Mouse (Mus musculus): ENCODE measurements around the gene Iqcm. TPM values are rescaled to one million over a fixed set of nuclear protein-coding genes. Genes with fewer than 3 reads are reported as not detected.

Gene Iqcm
- polyA plus RNA-seq, 1 experiment: not detected

DNA sequence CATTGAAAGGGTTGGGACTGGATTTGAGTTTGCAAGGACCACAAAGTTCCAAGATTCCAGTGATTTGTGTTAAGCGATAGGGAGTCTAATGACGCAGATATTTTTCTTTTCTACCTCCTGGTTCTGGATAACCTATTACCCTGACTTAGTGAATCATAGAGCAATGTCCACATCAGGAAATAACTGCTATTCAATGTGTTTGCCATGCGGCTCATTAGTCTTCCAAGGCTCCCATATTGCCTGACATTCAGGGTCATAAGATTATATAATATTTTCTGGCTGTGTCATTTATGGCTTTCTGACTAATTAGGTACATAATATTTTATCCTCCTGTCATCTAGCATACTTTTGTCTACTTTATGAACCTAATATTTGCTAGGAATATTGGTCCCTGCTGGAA lies 100.8 kb downstream of the Iqcm start:
- Histone ChIP-seq H3K27me3 (ENCODE audit: control insufficient read depth, insufficient read depth, low read length) (no peaks in the 10 kb centered on the region), H3K27ac (ENCODE audit: control insufficient read depth, insufficient read depth, low read length) (no peak overlapping the region), H3K36me3 (ENCODE audit: control insufficient read depth, insufficient read depth, low read length) (no peaks in the 10 kb centered on the region), H3K4me1 (replicated peaks; ENCODE audit: control insufficient read depth, insufficient read depth, low read length) (no peaks in the 10 kb centered on the region), H3K4me3 (ENCODE audit: control insufficient read depth, insufficient read depth, low read length) (no peak overlapping the region)
- no peak for DNase-seq
- 96% methylated on average over 3 of the region's 3 CpGs for WGBS
- no peak for TF ChIP-seq CTCF (IDR thresholded peaks at IDR 0.05; ENCODE audit: borderline replicate concordance, control insufficient read depth, extremely low read depth, insufficient read depth, low read length, poor library complexity)
- TF ChIP-seq POLR2A (IDR thresholded peaks at IDR 0.05; ENCODE audit: control insufficient read depth, extremely low read depth, insufficient read depth, low read length, poor library complexity): no peak

DNA sequence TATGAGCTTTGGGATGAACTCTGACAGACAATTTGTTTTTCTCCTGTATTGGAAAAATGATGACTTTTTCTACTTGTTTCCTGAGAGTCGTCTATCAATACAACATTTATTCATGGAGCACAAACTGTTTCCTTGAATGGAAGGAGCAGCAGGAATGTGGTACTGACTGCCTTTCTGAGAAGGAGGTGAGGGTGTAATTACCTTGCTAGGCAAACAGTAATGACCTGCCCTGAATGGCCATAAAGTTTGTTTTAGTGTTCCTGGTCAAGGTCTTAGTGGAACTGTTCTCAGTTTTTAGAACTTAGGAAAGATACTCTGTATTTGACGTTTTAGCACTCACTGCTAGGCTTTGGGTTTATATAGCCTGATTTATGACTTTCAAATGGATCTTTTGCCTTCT lies 147.8 kb downstream of the Iqcm start:
- WGBS: 83% methylated on average over 2 of the region's 2 CpGs

DNA sequence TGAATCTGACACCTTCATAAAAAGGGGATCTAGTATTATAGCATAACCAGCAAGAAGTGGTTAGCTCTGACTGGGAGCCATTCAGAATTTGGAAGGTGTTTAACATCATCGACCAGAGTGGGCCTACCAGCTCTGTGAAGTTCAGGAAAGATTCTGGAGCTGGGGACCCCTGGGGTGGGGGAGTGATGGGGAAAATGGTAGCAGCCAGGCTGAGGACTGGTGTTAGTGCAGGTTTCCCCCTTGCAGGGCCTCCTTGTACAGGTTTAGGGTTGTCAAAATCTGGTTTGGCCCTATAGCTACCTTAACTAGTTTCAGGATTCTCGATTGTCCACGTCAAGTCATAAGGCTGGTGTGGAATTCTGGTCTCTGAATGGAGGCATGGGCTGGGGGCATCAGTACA lies 194.5 kb downstream of the Iqcm start:
- 90% methylated on average over 3 of the region's 3 CpGs for WGBS
- no peaks in the 10 kb centered on the region for H3K27me3 ChIP-seq (ENCODE audit: control insufficient read depth, insufficient read depth, low read length)
- H3K4me1 ChIP-seq (replicated peaks; ENCODE audit: control insufficient read depth, insufficient read depth, low read length): no peaks in the 10 kb centered on the region
- no peak overlapping the region for H3K27ac ChIP-seq (ENCODE audit: control insufficient read depth, insufficient read depth, low read length)
- H3K4me3 ChIP-seq (ENCODE audit: control insufficient read depth, insufficient read depth, low read length): no peak overlapping the region
- TF ChIP-seq POLR2A (IDR thresholded peaks at IDR 0.05; ENCODE audit: control insufficient read depth, extremely low read depth, insufficient read depth, low read length, poor library complexity) (no peak), CTCF (IDR thresholded peaks at IDR 0.05; ENCODE audit: borderline replicate concordance, control insufficient read depth, extremely low read depth, insufficient read depth, low read length, poor library complexity) (no peak)
- DNase-seq: no peak
- H3K36me3 ChIP-seq (ENCODE audit: control insufficient read depth, insufficient read depth, low read length): no peaks in the 10 kb centered on the region

More for the DNA sequence above, 147.8 kb downstream of the Iqcm start:
- no peak overlapping the region for H3K4me3 ChIP-seq (ENCODE audit: control insufficient read depth, insufficient read depth, low read length)
- no peaks in the 10 kb centered on the region for H3K4me1 ChIP-seq (replicated peaks; ENCODE audit: control insufficient read depth, insufficient read depth, low read length)
- TF ChIP-seq CTCF (IDR thresholded peaks at IDR 0.05; ENCODE audit: borderline replicate concordance, control insufficient read depth, extremely low read depth, insufficient read depth, low read length, poor library complexity) (no peak), POLR2A (IDR thresholded peaks at IDR 0.05; ENCODE audit: control insufficient read depth, extremely low read depth, insufficient read depth, low read length, poor library complexity) (no peak)
- H3K36me3 ChIP-seq (ENCODE audit: control insufficient read depth, insufficient read depth, low read length): no peaks in the 10 kb centered on the region
- H3K27me3 ChIP-seq (ENCODE audit: control insufficient read depth, insufficient read depth, low read length): no peaks in the 10 kb centered on the region
- H3K27ac ChIP-seq (ENCODE audit: control insufficient read depth, insufficient read depth, low read length): no peak overlapping the region
- DNase-seq: no peak

DNA sequence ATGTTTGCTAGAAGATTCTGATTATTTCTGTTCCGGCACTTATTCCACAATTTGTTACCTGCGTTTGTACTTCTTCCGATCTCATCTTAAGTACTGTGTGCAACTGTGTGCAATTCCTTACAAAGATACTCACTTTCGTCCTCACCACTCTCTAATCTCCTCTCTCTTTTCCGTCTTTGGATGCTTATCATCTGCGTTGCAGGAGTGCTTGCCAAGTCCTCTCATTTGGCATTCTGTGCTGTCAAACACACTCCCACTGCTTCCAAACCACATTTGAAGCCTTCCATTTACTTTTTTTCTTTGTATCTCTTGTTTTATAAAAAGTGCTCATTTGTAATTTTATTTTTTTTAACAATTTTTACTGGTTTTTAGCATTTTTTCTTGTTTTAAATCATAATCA lies 210.8 kb downstream of the Iqcm start:
- Histone ChIP-seq H3K4me1 (replicated peaks; ENCODE audit: control insufficient read depth, insufficient read depth, low read length) (no peaks in the 10 kb centered on the region), H3K4me3 (ENCODE audit: control insufficient read depth, insufficient read depth, low read length) (no peak overlapping the region), H3K27ac (ENCODE audit: control insufficient read depth, insufficient read depth, low read length) (no peak overlapping the region), H3K36me3 (ENCODE audit: control insufficient read depth, insufficient read depth, low read length) (no peaks in the 10 kb centered on the region), H3K27me3 (ENCODE audit: control insufficient read depth, insufficient read depth, low read length) (no peaks in the 10 kb centered on the region)
- 94% methylated on average over 6 of the region's 6 CpGs for WGBS
- DNase-seq: no peak
- TF ChIP-seq CTCF (IDR thresholded peaks at IDR 0.05; ENCODE audit: borderline replicate concordance, control insufficient read depth, extremely low read depth, insufficient read depth, low read length, poor library complexity): no peak
- no peak for TF ChIP-seq POLR2A (IDR thresholded peaks at IDR 0.05; ENCODE audit: control insufficient read depth, extremely low read depth, insufficient read depth, low read length, poor library complexity)

DNA sequence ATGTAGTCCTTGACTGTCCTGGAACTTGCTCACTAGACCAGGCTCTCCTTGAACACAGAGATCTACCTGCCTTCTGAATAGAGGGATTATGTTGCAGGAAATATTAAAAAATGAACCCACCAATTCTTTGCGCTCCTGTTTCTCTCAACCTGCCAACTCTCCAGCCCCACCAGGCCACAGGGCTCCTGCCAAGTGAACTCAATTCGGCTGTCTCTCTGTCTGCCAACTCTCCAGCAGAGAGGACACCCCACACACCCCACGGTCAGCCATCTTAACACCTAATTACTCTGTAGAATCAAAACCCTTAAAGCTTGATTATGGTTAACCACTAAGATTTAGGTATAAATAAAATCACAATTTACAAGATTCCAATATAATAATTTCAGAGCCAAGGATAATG lies 298.1 kb downstream of the Iqcm start:
- Histone ChIP-seq H3K27me3 (ENCODE audit: control insufficient read depth, insufficient read depth, low read length) (no peaks in the 10 kb centered on the region), H3K27ac (ENCODE audit: control insufficient read depth, insufficient read depth, low read length) (no peak overlapping the region), H3K36me3 (ENCODE audit: control insufficient read depth, insufficient read depth, low read length) (no peaks in the 10 kb centered on the region), H3K4me1 (replicated peaks; ENCODE audit: control insufficient read depth, insufficient read depth, low read length) (no peaks in the 10 kb centered on the region), H3K4me3 (ENCODE audit: control insufficient read depth, insufficient read depth, low read length) (no peak overlapping the region)
- WGBS: 89% methylated on average over 3 of the region's 3 CpGs
- no peak for TF ChIP-seq CTCF (IDR thresholded peaks at IDR 0.05; ENCODE audit: borderline replicate concordance, control insufficient read depth, extremely low read depth, insufficient read depth, low read length, poor library complexity)
- no peak for DNase-seq

DNA sequence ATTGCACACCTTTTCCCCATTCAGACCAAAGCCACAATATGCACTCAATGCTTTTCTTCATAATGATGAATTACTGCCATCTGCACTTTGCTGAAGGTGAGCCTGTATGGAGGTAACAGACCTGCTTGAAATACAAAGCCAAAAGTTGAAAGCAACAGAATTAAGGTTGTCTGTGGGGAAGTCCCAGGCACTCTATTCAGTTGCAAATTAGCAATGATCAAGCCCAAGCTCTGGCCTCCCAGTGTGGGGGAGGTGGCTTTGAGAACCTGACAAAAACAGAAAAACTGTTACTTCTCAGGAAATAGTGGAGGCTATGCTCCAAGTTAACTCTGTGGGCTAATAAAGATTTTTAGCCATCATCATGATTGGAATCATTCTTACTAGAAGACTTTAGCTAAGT lies 307.1 kb downstream of the Iqcm start:
- Histone ChIP-seq H3K27ac (ENCODE audit: control insufficient read depth, insufficient read depth, low read length) (no peak overlapping the region), H3K4me1 (replicated peaks; ENCODE audit: control insufficient read depth, insufficient read depth, low read length) (no peaks in the 10 kb centered on the region), H3K36me3 (ENCODE audit: control insufficient read depth, insufficient read depth, low read length) (no peaks in the 10 kb centered on the region), H3K4me3 (ENCODE audit: control insufficient read depth, insufficient read depth, low read length) (no peak overlapping the region), H3K27me3 (ENCODE audit: control insufficient read depth, insufficient read depth, low read length) (no peaks in the 10 kb centered on the region)
- TF ChIP-seq CTCF (IDR thresholded peaks at IDR 0.05; ENCODE audit: borderline replicate concordance, control insufficient read depth, extremely low read depth, insufficient read depth, low read length, poor library complexity) (no peak), POLR2A (IDR thresholded peaks at IDR 0.05; ENCODE audit: control insufficient read depth, extremely low read depth, insufficient read depth, low read length, poor library complexity) (no peak)
- no peak for DNase-seq

DNA sequence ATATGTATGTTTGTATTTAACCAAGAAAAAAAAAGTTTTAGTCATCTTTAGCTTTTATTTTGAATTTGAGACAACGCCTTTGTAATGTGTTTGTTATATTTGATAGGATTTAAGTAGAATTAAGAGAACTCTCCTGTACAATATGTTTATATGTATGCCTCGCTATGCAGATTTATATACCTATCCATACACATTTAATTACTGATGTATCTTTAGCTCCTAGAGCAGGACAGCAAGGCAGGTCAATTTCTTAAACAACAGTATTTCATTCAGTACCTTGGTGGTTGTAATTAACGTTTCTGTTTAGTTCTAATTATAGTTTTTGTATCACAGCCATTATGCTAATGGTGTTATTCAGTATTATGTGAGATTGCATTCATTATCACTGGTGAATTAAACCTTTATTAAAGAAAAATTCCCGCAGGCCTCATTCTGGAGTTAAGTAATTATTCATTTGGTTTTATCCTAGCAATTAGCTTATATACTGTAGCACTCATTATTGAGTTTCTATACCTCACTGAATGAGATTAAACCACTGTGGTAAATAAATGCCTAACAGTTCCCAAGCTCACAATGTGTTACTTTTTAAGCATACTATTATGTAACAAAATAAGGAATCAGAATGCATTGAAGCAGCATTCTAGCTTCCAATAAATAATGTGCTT lies 380.1 kb downstream of the Iqcm start:
- WGBS: 92% methylated on average over 4 of the region's 4 CpGs

More for the DNA sequence above, 380.1 kb downstream of the Iqcm start:
- H3K4me1 ChIP-seq (replicated peaks; ENCODE audit: control insufficient read depth, insufficient read depth, low read length): no peaks in the 10 kb centered on the region
- no peak for DNase-seq
- H3K36me3 ChIP-seq (ENCODE audit: control insufficient read depth, insufficient read depth, low read length): no peaks in the 10 kb centered on the region
- H3K4me3 ChIP-seq (ENCODE audit: control insufficient read depth, insufficient read depth, low read length): no peak overlapping the region
- no peak overlapping the region for H3K27ac ChIP-seq (ENCODE audit: control insufficient read depth, insufficient read depth, low read length)
- H3K27me3 ChIP-seq (ENCODE audit: control insufficient read depth, insufficient read depth, low read length): no peaks in the 10 kb centered on the region
- TF ChIP-seq POLR2A (IDR thresholded peaks at IDR 0.05; ENCODE audit: control insufficient read depth, extremely low read depth, insufficient read depth, low read length, poor library complexity): no peak
- no peak for TF ChIP-seq CTCF (IDR thresholded peaks at IDR 0.05; ENCODE audit: borderline replicate concordance, control insufficient read depth, extremely low read depth, insufficient read depth, low read length, poor library complexity)
